Mouse (Mus musculus) frontal cortex, postnatal 25 days (tissue): ENCODE results near the gene Gm16223.

Source experiments
- DNase-seq, 2 experiments: peaks; one replicate each; pipeline ENCODE4 v3.0.0; 2022; ENCODE audit warnings: low spot score in 2 of 2

The Gm16223 gene

GRCm38 (mm10) chr5:42067476-42068187, at the start of gene Gm16223:
Gene Gm16223 (plus strand): TSS chr5:42067960.
- DNase-seq: no peak

DNA sequence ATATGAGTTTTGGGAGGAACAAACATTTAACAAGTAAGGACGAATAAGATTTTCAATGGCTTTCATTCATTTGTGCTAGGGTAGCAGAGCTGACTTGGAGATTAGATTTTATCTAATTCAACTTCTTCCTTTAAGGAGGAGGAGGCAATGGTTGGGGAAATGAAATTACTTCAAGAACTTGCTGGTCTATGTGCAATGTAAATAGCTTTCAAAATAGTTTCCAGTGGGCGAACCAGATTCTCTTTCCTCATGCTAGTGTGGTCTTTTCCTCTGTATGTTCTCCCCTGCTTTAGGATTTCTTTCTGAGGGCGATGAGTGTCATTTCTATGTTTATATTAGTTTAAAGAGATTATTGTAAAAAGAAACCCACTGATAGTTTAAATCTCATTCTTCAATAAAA, 45.7 kb upstream of the Gm16223 start:
- no peak for DNase-seq

DNA sequence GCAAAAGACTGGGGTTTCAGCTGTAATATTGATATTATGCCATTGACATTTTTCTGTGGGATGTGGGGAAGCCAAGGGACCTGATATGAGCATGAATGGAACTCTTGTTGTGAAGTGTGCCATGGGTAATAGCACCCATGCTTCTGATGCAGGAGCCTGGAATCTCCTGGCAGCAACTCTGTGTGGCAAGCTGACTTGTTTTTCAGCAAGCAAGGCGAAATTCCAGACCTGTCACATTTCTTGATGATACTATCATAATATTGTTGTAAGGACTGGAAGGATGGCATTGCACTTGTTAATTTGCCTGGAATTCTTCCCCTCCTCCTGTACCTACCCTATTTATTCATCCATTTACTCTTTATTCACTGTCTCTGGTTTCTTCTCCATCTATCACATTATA, 44.2 kb upstream of the Gm16223 start:
- no peak for DNase-seq

GRCm38 (mm10) chr5:42036388-42037082, 31.2 kb upstream of the Gm16223 start:
- DNase-seq: no peak

GRCm38 (mm10) chr5:42054636-42055035, 13.1 kb upstream of the Gm16223 start:
- no peak for DNase-seq

- no peak for DNase-seq
Observed at GRCm38 (mm10) chr5:42055151-42055550, 12.6 kb upstream of the Gm16223 start.

- no peak for DNase-seq
Observed at GRCm38 (mm10) chr5:42065090-42065489, 2.7 kb upstream of the Gm16223 start.

DNA sequence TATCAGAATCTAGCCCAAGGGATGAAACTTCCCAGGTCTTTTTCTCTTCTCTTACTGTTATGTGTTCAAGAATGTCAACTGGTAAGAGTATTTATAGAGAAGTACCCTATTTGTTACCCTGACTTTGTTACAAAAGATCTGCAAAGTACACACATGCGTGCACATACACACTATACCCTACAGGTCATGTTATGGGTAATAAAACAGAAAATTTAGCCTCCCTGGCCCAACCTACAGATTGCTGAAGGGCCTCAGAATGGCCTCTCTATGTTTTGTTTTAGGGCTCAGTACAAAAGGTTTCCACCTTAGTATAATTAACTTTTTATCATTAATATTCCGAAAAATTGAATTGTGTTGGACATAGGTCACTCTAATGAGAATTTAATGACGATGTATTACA, 685 bp upstream of the Gm16223 start:
- DNase-seq: no peak

DNA sequence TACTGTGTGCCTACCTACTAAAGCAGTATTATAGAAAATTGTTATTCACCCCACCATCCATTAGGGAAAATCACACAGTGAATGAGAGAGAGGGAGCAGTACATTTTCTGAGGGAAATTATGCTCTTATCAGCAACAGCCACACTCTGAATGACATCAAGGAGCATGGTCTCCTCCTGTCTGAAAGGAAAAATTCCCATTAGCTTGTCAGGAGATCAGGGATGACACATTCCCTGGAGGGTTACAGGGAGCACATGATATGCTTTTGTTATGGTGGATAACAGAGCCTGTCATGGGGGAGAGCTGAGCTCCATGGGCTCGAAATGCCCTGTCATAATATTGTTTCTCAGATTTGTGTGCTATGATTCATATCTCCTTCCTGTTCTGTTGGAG, 424 bp downstream of the Gm16223 start:
- DNase-seq: no peak

GRCm38 (mm10) chr5:42116586-42117346, 49.0 kb downstream of the Gm16223 start:
- no peak for DNase-seq

GRCm38 (mm10) chr5:42125562-42125961, 57.8 kb downstream of the Gm16223 start:
- no peak for DNase-seq

DNA sequence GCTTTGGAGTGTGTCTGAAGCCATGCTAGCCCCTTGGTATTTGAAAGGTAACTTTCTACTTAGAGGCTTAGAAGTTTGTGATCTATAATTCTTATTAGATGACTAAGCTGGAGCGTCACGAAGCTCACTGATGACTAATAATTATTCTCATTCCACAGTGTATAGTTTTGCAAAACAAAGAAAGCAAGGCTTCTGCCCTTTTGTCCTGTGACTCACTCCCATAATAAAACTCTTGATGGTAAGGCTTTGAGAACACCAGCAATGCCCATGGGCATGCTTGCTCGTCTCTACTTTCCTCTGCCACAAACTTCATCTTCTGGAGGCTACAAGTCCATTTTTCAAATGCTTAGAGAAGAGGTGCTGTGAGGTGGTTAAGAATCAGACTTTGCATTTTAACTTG, 87.9 kb downstream of the Gm16223 start:
- no peak for DNase-seq

DNA sequence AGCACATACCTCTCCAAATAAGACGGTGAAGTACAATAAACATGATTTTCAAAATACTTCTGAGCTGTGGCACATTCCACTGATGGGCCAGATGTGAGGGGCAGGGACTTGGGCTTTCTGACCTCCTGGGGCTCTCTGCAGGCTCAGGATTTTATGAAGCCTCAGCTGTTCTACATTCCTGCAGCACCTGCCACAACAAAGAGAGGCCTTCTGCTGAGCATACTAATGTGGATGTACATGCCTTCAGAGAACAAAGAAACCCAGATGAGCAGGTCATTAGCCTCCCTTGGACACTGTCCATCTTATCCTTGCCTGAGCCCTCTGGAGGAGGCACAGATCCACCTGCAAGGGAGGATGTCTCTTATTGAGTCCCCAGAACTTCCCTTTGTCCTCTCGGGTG, 97.0 kb downstream of the Gm16223 start:
- no peak for DNase-seq

DNA sequence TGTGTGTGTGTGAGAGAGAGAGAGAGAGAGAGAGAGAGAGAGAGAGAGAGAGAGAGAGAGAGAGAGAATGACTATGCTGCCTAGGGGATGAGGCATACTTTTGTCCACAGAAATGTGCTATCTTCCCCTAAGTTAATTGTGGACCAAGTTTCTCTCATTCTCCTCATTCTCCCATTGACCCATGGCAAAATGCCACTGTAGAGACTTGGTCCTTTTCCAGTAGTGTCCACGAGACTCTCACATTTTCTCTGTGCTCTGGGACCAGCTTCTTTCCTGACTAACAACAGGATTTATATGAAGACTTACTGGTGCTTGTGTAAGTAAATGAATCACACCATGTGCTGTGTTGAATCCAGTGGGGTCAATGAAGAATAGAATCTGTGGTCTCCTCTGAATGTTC, 98.6 kb downstream of the Gm16223 start:
- DNase-seq: no peak

DNA sequence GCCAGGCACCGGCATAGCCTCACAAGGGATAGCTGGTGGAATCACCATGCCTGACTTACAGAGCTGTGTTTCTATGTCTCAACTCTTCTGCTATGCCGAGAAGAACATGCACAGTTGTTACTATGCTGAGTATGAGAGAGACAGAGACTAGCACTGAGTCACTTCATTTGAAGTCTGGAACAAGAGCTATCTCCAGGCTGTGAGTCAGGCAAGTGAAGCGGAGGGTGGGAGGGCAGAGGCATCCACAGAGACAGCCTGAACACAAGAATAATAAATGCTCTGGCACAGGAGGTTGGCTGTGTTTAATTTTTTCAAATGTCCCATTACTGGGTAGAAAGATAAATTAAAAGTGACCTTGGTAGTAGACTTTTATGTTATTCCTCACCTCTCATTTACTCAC, 100.3 kb downstream of the Gm16223 start:
- no peak for DNase-seq

GRCm38 (mm10) chr5:42168785-42169184, 101.0 kb downstream of the Gm16223 start:
- no peak for DNase-seq

- no peak for DNase-seq
Observed at GRCm38 (mm10) chr5:42174109-42174508, 106.3 kb downstream of the Gm16223 start.

GRCm38 (mm10) chr5:42175424-42175823, 107.7 kb downstream of the Gm16223 start:
- no peak for DNase-seq

GRCm38 (mm10) chr5:42198493-42198892, 130.7 kb downstream of the Gm16223 start:
- DNase-seq: no peak

GRCm38 (mm10) chr5:42207456-42208122, 139.8 kb downstream of the Gm16223 start:
- no peak for DNase-seq

- DNase-seq: no peak
Observed at GRCm38 (mm10) chr5:42211554-42212338, 144.0 kb downstream of the Gm16223 start.
